Mouse (Mus musculus) brown adipose tissue, adult 24 weeks (tissue): ENCODE data around the gene Trim58. TPM values are rescaled to one million over a fixed set of nuclear protein-coding genes. Genes with fewer than 3 reads are reported as not detected.
A peak's percentile ranks its signal among the peaks of the same experiment; 100 is the strongest.

Experiments used
- H3K27ac ChIP-seq: fragments of 200-500 bp; replicated peaks from 2 replicates; pipeline ENCODE4 v1.5.1; 2012; ENCODE audit warnings: low read depth, mild to moderate bottlenecking, low read length
- H3K4me1 ChIP-seq: fragments of 200-500 bp; 2 replicates; pipeline ENCODE4 v1.6.1; 2012; ENCODE audit warnings: low read length, mixed read lengths; ENCODE audit not compliant: control insufficient read depth, insufficient read depth, insufficient read length
- H3K4me3 ChIP-seq: fragments of 200-500 bp; 2 replicates; pipeline ENCODE4 v1.5.1; 2012; ENCODE audit warnings: low read depth, mild to moderate bottlenecking, low read length, moderate library complexity; ENCODE audit not compliant: insufficient read depth
- polyA plus RNA-seq: library from polyadenylated mRNA; stranded (reverse); fragments of >200 nt; gene quantifications from 2 replicates; pipeline ENCODE4 v1.2.4, GENCODE M21; 2012; ENCODE audit not compliant: missing spikeins, insufficient read depth, insufficient read length

Trim58 gene
- polyA plus RNA-seq, result not detected in 2 replicates

DNA sequence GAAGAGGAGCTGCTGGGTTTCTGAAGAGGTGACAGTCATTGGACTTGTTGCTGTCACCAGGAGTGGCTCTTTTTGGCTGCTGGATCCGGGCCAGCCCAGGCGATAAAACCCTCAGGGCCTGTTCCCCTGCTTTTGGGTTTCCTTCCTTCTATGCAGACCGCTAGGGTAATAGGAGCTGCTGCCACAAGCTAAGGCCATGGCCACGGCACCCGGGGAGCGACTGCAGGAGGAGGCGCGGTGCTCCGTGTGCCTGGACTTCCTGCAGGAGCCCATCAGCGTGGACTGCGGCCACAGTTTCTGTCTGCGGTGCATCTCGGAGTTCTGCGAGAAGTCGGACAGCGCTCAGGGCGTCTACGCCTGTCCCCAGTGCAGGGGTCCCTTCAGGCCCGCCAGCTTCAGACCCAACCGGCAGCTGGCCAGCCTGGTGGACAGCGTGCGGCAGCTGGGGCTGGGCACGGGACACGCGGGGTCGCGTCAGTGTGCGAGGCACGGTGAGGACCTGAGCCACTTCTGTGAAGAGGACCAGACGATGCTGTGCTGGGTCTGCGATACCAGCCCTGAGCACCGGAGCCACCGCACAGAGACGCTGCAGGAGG lies at the start of gene Trim58:
Trim58 (plus strand) TSS at position 194 of the 596 bp plus-strand sequence.
- no peaks in the 10 kb centered on the region; the same call in 1 of the 2 replicates for H3K4me1 ChIP-seq
- H3K27ac ChIP-seq, result no peak within 1 kb of the TSS
- H3K4me3 ChIP-seq, result peak within 1 kb of the TSS; percentile 15; the same call in 1 of the 2 replicates

GRCm38 (mm10) chr11:58594814-58595213 lies 45.5 kb upstream of the Trim58 start, which contains the start of gene Olfr324:
Gene Olfr324 (plus strand): TSS chr11:58595114.
- H3K4me1 ChIP-seq, result no peaks in the 10 kb centered on the region
- H3K27ac ChIP-seq, result no peak within 1 kb of the TSS

DNA sequence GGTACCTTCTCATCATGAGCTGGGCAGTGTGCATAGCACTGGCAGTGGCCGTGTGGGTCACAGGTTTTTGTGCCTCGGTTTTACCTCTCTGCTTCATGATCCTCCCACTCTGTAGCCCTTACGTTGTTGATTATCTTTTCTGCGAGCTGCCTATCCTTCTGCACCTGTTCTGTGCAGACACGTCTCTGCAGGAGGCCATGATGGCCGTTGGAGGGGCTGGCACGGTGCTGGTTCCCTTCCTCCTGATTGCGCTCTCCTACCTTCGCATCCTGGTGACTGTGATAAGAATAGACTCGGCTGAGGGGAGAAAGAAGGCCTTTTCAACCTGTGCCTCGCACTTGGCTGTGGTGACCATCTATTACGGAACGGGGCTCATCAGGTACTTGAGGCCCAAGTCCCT lies 42.4 kb upstream of the Trim58 start:
- H3K4me3 ChIP-seq, result no peak overlapping the region
- no peak overlapping the region for H3K27ac ChIP-seq
- H3K4me1 ChIP-seq, result no peaks in the 10 kb centered on the region

More at GRCm38 (mm10) chr11:58594814-58595213, 45.5 kb upstream of the Trim58 start, which contains the start of gene Olfr324:
- no peak within 1 kb of the TSS for H3K4me3 ChIP-seq

GRCm38 (mm10) chr11:58602062-58602461 lies 38.2 kb upstream of the Trim58 start:
- H3K27ac ChIP-seq, result no peak overlapping the region
- no peak overlapping the region for H3K4me3 ChIP-seq
- no peaks in the 10 kb centered on the region for H3K4me1 ChIP-seq

DNA sequence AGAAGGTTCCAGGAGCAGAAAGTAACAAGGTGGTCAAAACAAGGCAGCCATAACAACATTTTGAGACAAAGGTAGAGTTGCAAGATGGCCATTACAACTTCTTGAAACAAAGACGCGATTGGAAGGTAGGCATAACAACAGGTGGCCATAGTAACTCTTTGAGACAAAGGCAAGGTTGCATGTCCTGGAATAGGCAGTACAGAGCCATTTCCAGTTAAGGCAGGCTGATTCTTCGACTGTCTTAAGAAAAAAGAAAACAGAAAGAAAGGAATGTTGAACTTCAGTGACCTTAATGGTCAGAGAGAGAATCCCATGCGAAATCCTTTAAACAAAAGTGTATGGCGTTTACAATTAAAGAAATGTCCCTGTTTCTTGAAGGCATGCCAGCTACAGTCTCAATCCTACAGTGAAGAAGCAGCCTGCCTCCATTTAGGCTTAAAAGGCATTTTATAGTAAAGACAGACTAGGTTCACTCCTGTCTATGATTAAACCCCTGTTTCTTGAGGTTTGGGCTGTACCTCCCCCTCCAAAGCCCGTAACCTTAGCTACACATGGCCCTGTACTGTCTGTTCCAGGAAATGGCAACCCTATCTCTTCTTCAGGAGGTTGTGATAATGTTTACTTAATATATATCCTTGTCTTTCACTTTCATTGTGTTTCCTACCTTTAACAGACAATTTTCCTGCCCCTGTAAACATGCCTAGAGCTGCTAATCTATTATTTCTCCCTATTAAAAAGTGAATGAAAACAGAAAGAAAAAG lies 37.3 kb upstream of the Trim58 start:
- H3K27ac ChIP-seq, result no peak overlapping the region

DNA sequence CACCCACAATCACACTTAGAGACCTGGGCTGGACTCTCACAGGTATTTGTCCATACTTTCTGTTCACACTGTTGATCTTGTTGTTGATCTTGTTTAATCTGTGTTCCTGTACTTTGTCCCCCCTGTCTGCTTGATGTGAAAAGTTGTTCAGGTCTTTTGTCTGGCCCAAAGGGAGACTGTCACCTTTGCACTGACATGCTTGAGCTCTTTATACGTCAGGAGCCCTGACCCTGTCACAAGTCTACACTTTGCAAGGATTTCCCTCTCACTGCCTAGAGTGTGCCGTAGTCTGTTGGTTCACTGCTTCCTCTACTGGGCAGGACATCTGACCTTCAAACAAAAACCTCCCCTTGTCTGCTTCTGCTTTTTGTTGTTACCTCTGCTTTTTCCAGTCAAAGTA lies 35.6 kb upstream of the Trim58 start:
- Histone ChIP-seq H3K4me1 (no peaks in the 10 kb centered on the region), H3K4me3 (no peak overlapping the region), H3K27ac (no peak overlapping the region)

More for the DNA sequence above, 37.3 kb upstream of the Trim58 start:
- Histone ChIP-seq H3K4me1 (no peaks in the 10 kb centered on the region), H3K4me3 (no peak overlapping the region)

GRCm38 (mm10) chr11:58605228-58605627 lies 35.0 kb upstream of the Trim58 start:
- Histone ChIP-seq H3K4me3 (no peak overlapping the region), H3K27ac (no peak overlapping the region)

DNA sequence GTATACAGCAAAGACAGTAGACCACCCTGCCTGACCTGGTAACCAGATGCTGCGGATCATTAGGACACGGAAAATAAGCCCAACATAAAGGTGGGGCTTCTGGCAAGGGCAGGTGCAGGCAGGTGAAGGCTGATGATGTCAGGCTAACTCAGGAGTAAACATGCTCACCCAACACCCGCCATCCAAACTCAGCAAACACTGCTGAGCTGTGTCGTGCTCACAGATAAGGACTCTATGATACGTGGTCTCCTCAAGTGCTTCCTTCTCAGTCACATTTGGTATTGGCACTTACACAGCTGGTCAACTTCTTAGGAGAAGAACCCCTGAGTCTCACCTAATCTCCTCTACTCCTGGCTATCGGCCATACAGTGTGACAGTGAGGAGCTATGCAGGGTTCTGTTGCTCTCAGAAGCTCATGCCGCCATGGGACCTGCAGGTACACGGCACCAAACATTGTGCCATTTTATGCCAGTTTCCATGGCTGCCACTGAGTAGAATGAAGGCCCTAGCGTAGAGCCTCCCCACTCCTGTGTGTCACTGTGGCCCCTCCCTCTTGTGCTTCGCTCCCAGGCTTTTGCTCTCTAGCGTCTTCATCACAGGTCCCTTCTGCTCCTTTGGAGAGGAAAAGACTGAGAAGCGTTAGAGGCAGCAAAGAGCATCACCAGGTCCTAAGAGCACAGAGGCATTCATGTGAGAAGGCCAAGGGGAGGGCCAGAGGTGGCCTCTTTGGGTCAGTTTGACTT lies 33.9 kb upstream of the Trim58 start:
- Histone ChIP-seq H3K27ac (no peak overlapping the region), H3K4me3 (no peak overlapping the region)

More at GRCm38 (mm10) chr11:58605228-58605627, 35.0 kb upstream of the Trim58 start:
- no peaks in the 10 kb centered on the region for H3K4me1 ChIP-seq

DNA sequence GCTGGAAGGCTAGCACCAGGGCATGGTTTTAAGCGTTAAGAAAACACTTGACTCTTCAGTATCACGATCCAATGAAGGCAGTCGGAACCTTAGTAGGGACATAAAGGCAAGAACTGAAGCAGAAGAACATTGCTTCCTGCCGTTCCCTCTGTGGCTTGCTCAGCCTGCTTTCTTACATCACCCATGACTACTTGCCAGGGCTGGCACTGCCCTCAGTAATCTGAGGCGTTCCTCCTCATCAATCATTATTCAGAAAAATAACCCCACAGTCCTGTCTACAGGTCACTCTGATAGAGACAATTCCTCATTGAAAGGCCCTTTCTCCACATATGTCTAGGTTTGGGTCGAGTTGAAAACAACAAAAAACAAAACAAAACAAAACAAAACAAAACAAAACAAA lies 33.2 kb upstream of the Trim58 start:
- Histone ChIP-seq H3K27ac (no peak overlapping the region), H3K4me3 (no peak overlapping the region), H3K4me1 (no peaks in the 10 kb centered on the region)

More for the DNA sequence above, 33.9 kb upstream of the Trim58 start:
- no peaks in the 10 kb centered on the region for H3K4me1 ChIP-seq

- Histone ChIP-seq H3K27ac (no peak overlapping the region), H3K4me1 (no peaks in the 10 kb centered on the region), H3K4me3 (no peak overlapping the region)
Observed at GRCm38 (mm10) chr11:58613359-58613758, 26.9 kb upstream of the Trim58 start.

DNA sequence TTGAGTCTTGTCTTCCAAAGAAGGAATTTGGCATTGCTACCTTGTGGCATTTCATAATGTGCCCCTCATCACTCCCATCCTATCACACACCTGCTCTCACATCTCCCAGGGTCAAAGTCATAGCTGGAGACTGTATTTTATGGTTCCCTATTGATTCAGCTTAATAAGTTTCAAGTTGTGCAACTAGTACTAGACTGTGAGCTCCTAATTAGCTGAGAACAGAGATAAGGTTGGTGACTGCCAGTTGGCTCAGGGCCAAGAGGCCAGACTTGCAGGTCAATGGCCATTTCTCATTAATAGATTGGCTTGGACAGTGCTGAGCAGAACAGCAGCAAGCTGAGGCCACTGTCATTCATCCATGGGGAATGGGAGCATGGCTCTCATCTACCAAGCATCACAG lies 25.7 kb upstream of the Trim58 start:
- Histone ChIP-seq H3K4me3 (no peak overlapping the region), H3K4me1 (no peaks in the 10 kb centered on the region), H3K27ac (no peak overlapping the region)

DNA sequence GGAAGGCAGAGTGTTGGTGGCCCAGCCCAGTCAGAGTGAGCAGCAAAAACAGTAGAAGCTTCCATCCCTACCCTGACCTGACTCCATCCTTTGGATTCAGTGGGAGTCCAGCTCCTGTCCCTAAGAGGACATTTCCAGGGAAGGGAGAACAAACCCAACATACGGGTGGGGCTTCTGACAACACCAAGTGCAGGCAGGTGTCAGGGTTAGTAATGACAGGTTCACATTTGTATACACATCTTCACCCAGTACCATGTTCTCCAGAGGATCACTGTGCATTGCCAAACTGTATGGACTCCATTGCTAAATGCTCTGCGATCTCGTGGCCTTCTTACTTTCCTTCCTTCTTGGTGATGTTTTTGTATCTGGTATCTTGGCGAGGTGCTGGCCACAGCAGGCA lies 24.3 kb upstream of the Trim58 start, which contains the start of gene 2210407C18Rik:
2210407C18Rik (minus strand) TSS at position 101 of the 400 bp plus-strand sequence.
- H3K4me3 ChIP-seq, result no peak within 1 kb of the TSS

GRCm38 (mm10) chr11:58618369-58618768 lies 21.9 kb upstream of the Trim58 start:
- H3K27ac ChIP-seq, result no peak overlapping the region
- H3K4me1 ChIP-seq, result no peaks in the 10 kb centered on the region
- no peak overlapping the region for H3K4me3 ChIP-seq

More for the DNA sequence above, 24.3 kb upstream of the Trim58 start, which contains the start of gene 2210407C18Rik:
- H3K27ac ChIP-seq, result no peak within 1 kb of the TSS
- H3K4me1 ChIP-seq, result no peaks in the 10 kb centered on the region

- no peak overlapping the region for H3K4me3 ChIP-seq
- H3K27ac ChIP-seq, result no peak overlapping the region
- H3K4me1 ChIP-seq, result no peaks in the 10 kb centered on the region
Observed at GRCm38 (mm10) chr11:58618793-58619192, 21.5 kb upstream of the Trim58 start.

DNA sequence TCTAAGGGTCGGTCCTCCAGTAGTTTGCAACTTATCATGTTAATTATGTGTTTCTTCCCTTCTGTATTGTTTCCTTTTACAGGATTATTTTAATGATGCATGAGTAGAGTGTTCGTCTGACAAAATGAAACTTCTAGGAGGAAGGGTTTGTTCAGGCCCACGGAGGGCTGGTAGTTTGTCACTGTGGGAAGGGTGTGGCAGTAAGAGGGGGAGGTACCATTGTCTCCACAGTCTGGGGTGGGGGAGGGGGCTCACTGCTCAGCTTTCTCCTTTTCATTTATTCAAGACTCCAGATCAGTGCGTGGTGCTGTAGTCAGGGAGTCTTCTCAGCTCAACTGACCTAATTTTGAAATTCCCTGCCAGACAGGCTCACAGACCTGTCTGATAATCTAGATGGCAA lies 14.1 kb upstream of the Trim58 start:
- Histone ChIP-seq H3K4me1 (no peaks in the 10 kb centered on the region), H3K4me3 (no peak overlapping the region), H3K27ac (no peak overlapping the region)
